Mouse (Mus musculus) testis, postnatal 14 days (tissue): ENCODE data around the gene Zfp69.
A peak's percentile ranks its signal among the peaks of the same experiment; 100 is the strongest.

Experiments
- DNase-seq: peaks from one replicate; pipeline ENCODE4 v3.0.0; 2021; ENCODE audit warnings: low spot score

Gene Zfp69

GRCm38 (mm10) chr4:120924554-120925299, 26.8 kb downstream of the Zfp69 start, which contains the start of gene Exo5:
Gene Exo5, minus strand, starts transcription at chr4:120925017.
- peak; percentile 89 for DNase-seq

- no peak for DNase-seq
Observed at GRCm38 (mm10) chr4:120921461-120921860, 30.0 kb downstream of the Zfp69 start.

- DNase-seq = no peak
Observed at GRCm38 (mm10) chr4:120914501-120914900, 37.0 kb downstream of the Zfp69 start.

GRCm38 (mm10) chr4:120913861-120914260, 37.6 kb downstream of the Zfp69 start:
- no peak for DNase-seq

- DNase-seq = no peak
Observed at GRCm38 (mm10) chr4:120913443-120913842, 38.1 kb downstream of the Zfp69 start.

- no peak for DNase-seq
Observed at GRCm38 (mm10) chr4:120912866-120913265, 38.6 kb downstream of the Zfp69 start.

DNA sequence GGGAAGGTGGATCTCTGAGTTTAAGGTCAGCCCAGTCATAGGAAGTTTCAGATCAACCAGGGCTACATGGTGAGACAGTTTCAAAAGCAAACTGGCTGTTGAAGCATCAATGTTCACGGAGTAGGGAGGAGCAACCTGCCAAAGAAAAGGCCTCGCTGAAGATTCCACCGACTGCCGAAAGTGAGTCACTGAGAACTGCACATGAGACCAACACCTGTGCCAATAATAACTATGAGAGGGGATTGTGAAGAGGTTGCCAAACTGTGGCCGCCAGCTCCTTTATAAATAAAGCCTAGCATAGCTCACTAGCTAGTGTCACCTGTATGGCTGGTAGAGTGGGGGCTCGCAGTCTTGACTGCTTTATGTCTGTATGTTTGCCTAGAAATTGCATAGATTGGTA, 40.4 kb downstream of the Zfp69 start:
- no peak for DNase-seq

GRCm38 (mm10) chr4:120909558-120910150, 41.8 kb downstream of the Zfp69 start:
- no peak for DNase-seq

DNA sequence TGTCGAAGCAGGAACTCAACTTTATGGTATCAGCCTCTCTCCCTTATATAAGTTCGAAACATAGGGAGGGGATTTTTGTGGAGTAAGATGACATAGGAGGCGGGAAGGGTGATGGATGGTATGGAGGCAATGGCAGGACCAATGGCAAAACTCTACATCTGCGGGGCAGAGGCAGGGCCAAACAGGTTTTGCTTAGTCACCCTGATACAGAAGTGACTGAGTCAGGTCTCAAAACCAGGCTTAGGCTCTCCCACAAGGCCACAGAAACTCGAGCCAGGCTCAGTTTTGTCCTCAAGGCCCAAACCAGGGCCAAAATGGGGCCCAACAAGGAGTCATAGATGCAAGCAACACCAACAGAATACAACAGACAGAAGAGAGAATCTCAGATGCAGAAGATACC, 45.9 kb downstream of the Zfp69 start:
- no peak for DNase-seq

DNA sequence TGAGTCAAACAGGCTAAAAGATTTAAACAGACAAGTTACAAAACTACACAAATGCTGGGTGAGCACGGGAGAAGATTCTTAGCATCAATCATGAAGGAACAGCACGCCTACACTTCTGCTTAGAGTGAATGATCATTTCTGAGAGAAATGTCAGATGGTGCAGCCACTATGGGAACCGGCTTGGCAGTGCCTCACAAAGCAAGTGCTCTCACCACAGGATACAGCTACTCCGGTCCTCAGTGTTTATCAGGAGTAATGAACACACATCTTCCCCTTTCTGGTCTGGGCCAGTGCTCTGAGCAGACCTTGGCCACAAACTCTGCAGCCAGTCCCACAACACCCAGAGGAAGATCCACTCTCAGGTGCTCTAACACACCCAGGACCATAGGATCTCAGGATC, 47.0 kb downstream of the Zfp69 start:
- DNase-seq = no peak

- no peak for DNase-seq
Observed at GRCm38 (mm10) chr4:120895810-120896584, 55.5 kb downstream of the Zfp69 start.

- no peak for DNase-seq
Observed at GRCm38 (mm10) chr4:120895226-120895625, 56.3 kb downstream of the Zfp69 start.

DNA sequence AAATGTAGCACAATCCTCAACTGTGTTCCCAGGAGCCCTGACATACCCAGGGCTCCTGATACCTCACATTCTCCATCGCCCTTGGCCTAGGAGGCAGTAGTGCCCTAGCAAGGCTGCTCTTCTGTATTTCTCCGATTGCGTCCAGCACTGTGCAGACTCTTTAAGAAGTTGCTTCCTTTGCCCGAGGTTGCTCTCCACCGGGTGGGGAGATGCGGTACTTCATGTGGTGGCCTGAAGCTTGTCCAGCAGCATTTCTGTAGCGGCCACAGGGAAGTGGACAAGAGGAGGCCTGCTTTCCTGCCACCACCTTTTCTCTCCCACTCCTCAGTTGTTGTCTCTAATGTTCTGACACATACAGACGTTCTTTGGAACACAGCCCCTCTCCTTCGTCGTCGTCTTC, 56.9 kb downstream of the Zfp69 start:
- DNase-seq = no peak

GRCm38 (mm10) chr4:120893656-120894401, 57.7 kb downstream of the Zfp69 start:
- no peak for DNase-seq

- DNase-seq = no peak
Observed at GRCm38 (mm10) chr4:120892516-120892915, 59.0 kb downstream of the Zfp69 start.

DNA sequence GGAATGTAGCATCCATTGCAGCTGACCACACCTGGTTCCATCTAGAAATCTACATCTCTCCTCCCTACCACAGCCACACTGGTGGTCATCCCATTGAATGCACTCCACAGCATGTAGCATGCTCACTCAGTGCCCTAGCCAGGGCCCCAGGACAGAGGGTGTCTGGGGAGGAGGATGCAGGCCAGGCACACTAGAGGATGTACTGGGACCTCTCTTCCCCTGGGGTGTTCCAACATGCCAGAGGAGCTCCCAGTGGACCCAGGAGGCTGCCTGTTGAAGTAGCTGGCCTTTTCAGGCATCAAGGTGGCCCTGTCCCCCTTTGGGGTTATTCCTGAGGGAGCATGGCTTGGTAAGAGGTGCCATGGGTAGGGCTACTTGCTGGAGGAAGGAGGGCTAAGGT, 59.5 kb downstream of the Zfp69 start:
- DNase-seq = no peak

- DNase-seq = no peak
Observed at GRCm38 (mm10) chr4:120890754-120891440, 60.6 kb downstream of the Zfp69 start.

DNA sequence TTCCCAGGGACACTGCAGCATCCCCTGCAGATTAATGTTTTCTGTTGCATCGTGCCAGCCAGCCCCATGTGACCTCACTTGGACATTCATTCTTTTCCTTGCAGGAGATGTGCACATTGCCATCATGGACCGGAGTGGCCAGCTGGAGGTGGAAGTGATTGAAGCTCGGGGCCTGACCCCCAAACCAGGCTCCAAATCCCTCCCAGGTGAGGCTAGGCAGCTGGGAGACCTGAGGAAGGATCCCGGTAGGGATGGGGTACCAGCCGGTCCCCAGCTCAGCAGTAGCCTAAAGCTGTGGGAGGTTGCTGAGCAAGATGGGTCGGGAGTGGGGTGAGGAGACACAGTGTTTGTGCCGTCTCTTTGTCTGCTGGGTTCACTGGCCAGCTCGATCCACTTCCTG, 62.6 kb downstream of the Zfp69 start:
- DNase-seq = no peak

GRCm38 (mm10) chr4:120887381-120888112, 64.0 kb downstream of the Zfp69 start:
- DNase-seq = no peak

GRCm38 (mm10) chr4:120886811-120887210, 64.7 kb downstream of the Zfp69 start:
- DNase-seq = no peak

GRCm38 (mm10) chr4:120886131-120886530, 65.4 kb downstream of the Zfp69 start:
- DNase-seq = no peak
